Mouse (Mus musculus): Measurements from ENCODE around the gene Nxpe5.

DNA sequence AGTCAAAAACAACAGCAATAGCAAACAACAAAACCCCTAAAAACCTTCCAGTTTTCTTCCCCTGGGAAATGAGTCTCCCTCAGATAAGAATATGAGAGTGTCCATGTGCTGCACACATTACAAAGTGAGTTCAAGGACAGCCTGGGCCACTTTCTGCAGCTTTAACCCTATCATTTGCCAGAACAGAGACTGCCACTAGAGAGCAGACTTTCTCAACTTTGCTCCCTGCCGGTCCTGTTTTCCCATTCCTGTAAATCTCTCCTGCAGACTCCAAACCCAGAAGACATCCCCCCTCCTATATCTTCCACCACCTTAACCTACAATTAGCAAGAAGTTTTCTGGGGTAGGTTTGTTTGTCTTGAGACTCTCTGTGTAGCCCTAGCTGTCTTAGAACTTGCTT lies 26.1 kb upstream of the Nxpe5 start:
- TF ChIP-seq CTCF (IDR thresholded peaks at IDR 0.05; ENCODE audit: extremely low read depth, insufficient read depth, insufficient read length, insufficient replicate concordance) (no peak), POLR2A (IDR thresholded peaks at IDR 0.05; ENCODE audit: low read depth, low read length) (no peak)

Data from spleen, adult 2 months (tissue).